25 mouse cellular contexts compared by ENCODE assay signal in the genomic region with DNA sequence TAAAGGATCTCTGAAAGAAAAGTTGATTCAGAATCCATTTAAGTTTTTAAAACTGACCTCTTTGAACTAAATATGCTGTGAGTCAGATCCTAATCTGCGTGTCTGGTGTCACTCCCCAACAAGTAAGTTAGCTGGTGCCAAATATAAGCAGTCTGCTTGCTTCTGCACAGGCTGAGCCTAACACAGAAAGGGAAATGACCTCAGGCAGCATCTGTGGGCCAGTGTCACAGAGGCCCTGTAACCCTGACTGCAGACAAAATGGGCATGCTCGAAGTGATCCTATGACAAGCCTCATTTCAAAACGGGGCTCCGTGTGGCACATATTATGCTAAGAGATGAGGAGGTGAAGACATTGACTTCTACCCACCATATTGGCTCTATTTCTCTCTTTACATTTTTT.
DNase-seq lines count a peak whose midpoint lies in the region; ATAC-seq and TF ChIP-seq lines count a peak whose summit lies in the region.
"Had no signal": no experiment of that assay in that cellular context is flagged by ENCODE, and none has a peak within 500 bp of the region (broad histone marks: within the 10 kb centered on the region; RNA-seq: fewer than 3 reads in every experiment).

No protein-coding gene starts in this region.

- H3K9ac ChIP-seq in heart, embryonic 13.5 days = no peak overlapping the region; the same call in 1 of the 2 replicates
- H3K9ac ChIP-seq in kidney, embryonic 15.5 days = no peak overlapping the region
- H3K9ac ChIP-seq: limb, embryonic 13.5 days; liver, embryonic 12.5 days; neural tube, embryonic 15.5 days had no signal

- ATAC-seq in heart, embryonic 13.5 days (ENCODE audit: extremely low read depth, insufficient number of reproducible peaks, low FRiP score, low TSS enrichment) = no peak
- ATAC-seq in kidney, embryonic 15.5 days (replicated peaks; ENCODE audit: low FRiP score) = no peak
- ATAC-seq: CD4-positive, CD25-positive, alpha-beta regulatory T cell, adult 4 months; forebrain, embryonic 14.5 days; hindbrain, embryonic 16.5 days; intestine, embryonic 16.5 days; Patski had no signal

- TF ChIP-seq CTCF in thymus, adult 2 months (IDR thresholded peaks at IDR 0.05; ENCODE audit: borderline replicate concordance, control insufficient read depth, extremely low read depth, insufficient read depth, low read length, poor library complexity) = no peak

- no peak overlapping the region for H3K4me3 ChIP-seq in heart, embryonic 13.5 days
- no peak overlapping the region for H3K4me3 ChIP-seq in thymus, adult 2 months (ENCODE audit: control insufficient read depth, insufficient read depth, low read length)
- no peak overlapping the region for H3K4me3 ChIP-seq in kidney, embryonic 15.5 days (replicated peaks)
- H3K4me3 ChIP-seq: hindbrain, embryonic 10.5 days; limb, embryonic 13.5 days; liver, embryonic 12.5 days; neural tube, embryonic 15.5 days had no signal

- H3K27ac ChIP-seq in heart, embryonic 13.5 days (replicated peaks) = peak overlapping the region; percentile 44
- H3K27ac ChIP-seq in thymus, adult 2 months (ENCODE audit: control insufficient read depth, insufficient read depth, low read length) = 0 out of 2 replicates have a peak overlapping the region, but pooled peaks have one; percentile 5
- no peak overlapping the region for H3K27ac ChIP-seq in kidney, embryonic 15.5 days
- H3K27ac ChIP-seq: hindbrain, embryonic 10.5 days; limb, embryonic 13.5 days; liver, embryonic 12.5 days; neural tube, embryonic 15.5 days had no signal

- no peak for TF ChIP-seq POLR2A in thymus, adult 2 months (IDR thresholded peaks at IDR 0.05; ENCODE audit: control insufficient read depth, extremely low read depth, insufficient read depth, low read length, poor library complexity)

- H3K36me3 ChIP-seq in heart, embryonic 13.5 days = 0 out of 2 replicates have a peak, but pooled peaks cover 3% of the 10 kb centered on the region
- H3K36me3 ChIP-seq in thymus, adult 2 months (ENCODE audit: control insufficient read depth, insufficient read depth, low read length) = no peaks in the 10 kb centered on the region
- no peaks in the 10 kb centered on the region for H3K36me3 ChIP-seq in kidney, embryonic 15.5 days
- H3K36me3 ChIP-seq: hindbrain, embryonic 10.5 days; liver, embryonic 12.5 days; neural tube, embryonic 15.5 days had no signal

- H3K27me3 ChIP-seq in heart, embryonic 13.5 days (replicated peaks) = no peaks in the 10 kb centered on the region
- no peaks in the 10 kb centered on the region for H3K27me3 ChIP-seq in thymus, adult 2 months (ENCODE audit: control insufficient read depth, insufficient read depth, low read length)
- no peaks in the 10 kb centered on the region for H3K27me3 ChIP-seq in kidney, embryonic 15.5 days
- H3K27me3 ChIP-seq: limb, embryonic 13.5 days; liver, embryonic 12.5 days; neural tube, embryonic 15.5 days; Patski had no signal

- DNase-seq in adrenal gland, adult 2 months = peak; percentile 30
- DNase-seq in adrenal gland, postnatal 4 days (ENCODE audit: low spot score in 2 of 2) = no peak
- DNase-seq in heart, postnatal 14 days = no peak
- DNase-seq in thymus, adult 2 months = no peak
- no peak for DNase-seq in thymus, adult 18-20 months
- DNase-seq in cerebellum, adult 18-20 months = no peak
- DNase-seq: adrenal gland, adult 8-10 months; cerebellum, adult 9-10 months; kidney, adult 9 months; kidney, postnatal 36 days; lung, adult 18-20 months; lung, postnatal 4 days; spleen, adult 18-20 months; thymus, postnatal 14 days had no signal

- H3K9me3 ChIP-seq in heart, embryonic 13.5 days = no peaks in the 10 kb centered on the region
- no peaks in the 10 kb centered on the region for H3K9me3 ChIP-seq in kidney, embryonic 15.5 days (replicated peaks)
- H3K9me3 ChIP-seq: hindbrain, embryonic 10.5 days; limb, embryonic 13.5 days; liver, embryonic 12.5 days; neural tube, embryonic 15.5 days had no signal

- intact Hi-C loops in heart, postnatal 14 days (cut with DNase I) = no loop called here

- no peak overlapping the region for H3K4me2 ChIP-seq in heart, embryonic 13.5 days
- no peak overlapping the region for H3K4me2 ChIP-seq in kidney, embryonic 15.5 days
- H3K4me2 ChIP-seq: limb, embryonic 13.5 days; liver, embryonic 12.5 days; neural tube, embryonic 15.5 days had no signal

- peaks cover 54% of the 10 kb centered on the region for H3K4me1 ChIP-seq in heart, embryonic 13.5 days
- H3K4me1 ChIP-seq in thymus, adult 2 months (replicated peaks; ENCODE audit: control insufficient read depth, insufficient read depth, low read length) = peaks cover 35% of the 10 kb centered on the region
- H3K4me1 ChIP-seq in kidney, embryonic 15.5 days = peaks cover 51% of the 10 kb centered on the region
- H3K4me1 ChIP-seq: hindbrain, embryonic 10.5 days had no signal

- WGBS in heart, embryonic 13.5 days = 59% methylated on average over 4 of the region's 4 CpGs
- WGBS in thymus, adult 2 months = 85% methylated on average over 4 of the region's 4 CpGs
- WGBS in kidney, embryonic 15.5 days = 69% methylated on average over 4 of the region's 4 CpGs
